Mouse (Mus musculus) ES-E14 (cell line): Measurements from ENCODE around the gene Adh1.

ENCODE experiments used
- HCFC1 ChIP-seq: IDR thresholded peaks from 2 replicates; pipeline ENCODE4 v1.6.1; 2012; ENCODE audit warnings: low read length, inconsistent platforms, borderline replicate concordance; ENCODE audit not compliant: insufficient read depth
- ZNF384 ChIP-seq: IDR thresholded peaks from 2 replicates; pipeline ENCODE4 v1.6.1; 2012; ENCODE audit warnings: low read depth, low read length, inconsistent platforms

- TF ChIP-seq ZNF384 (no peak), HCFC1 (no peak)
Measured at GRCm38 (mm10) chr3:138282556-138282955, 21.8 kb downstream of the Adh1 start.
